Mouse (Mus musculus) hindbrain, embryonic 16.5 days (tissue): ENCODE measurements at regions not wholly inside any gene's neighbourhood (a gene's known extent, or its start where the extent isn't known, plus 50 kb on each side); places are given as distances from the start of the nearest gene placed in this dataset.

Experiments used
- ATAC-seq: fragments of 200-750 bp; cut with Nextera tagmentation; 2 replicates; pipeline ENCODE4 v1.8.0; 2017; ENCODE audit warnings: moderate TSS enrichment, moderate library complexity
- H3K27ac ChIP-seq: fragments of 300-500 bp; sonication (generic); 2 replicates; pipeline ENCODE4 v1.5.1; 2014; ENCODE audit warnings: low read depth, mild to moderate bottlenecking, control low read depth, low read length, moderate library complexity
- H3K27me3 ChIP-seq: fragments of 300-500 bp; sonication (generic); replicated peaks from 2 replicates; pipeline ENCODE4 v1.6.1; 2014; ENCODE audit warnings: low read length; ENCODE audit not compliant: control insufficient read depth, insufficient read depth
- H3K36me3 ChIP-seq: fragments of 300-500 bp; sonication (generic); 2 replicates; pipeline ENCODE4 v1.6.1; 2014; ENCODE audit warnings: mild to moderate bottlenecking, low read length, moderate library complexity, mixed read lengths; ENCODE audit not compliant: control insufficient read depth, insufficient read depth
- H3K4me1 ChIP-seq: fragments of 300-500 bp; sonication (generic); 2 replicates; pipeline ENCODE4 v1.6.1; 2014; ENCODE audit warnings: low read depth, low read length; ENCODE audit not compliant: control insufficient read depth, insufficient read depth
- H3K4me2 ChIP-seq: fragments of 300-500 bp; sonication (generic); 2 replicates; pipeline ENCODE4 v1.6.1; 2014; ENCODE audit warnings: mild to moderate bottlenecking, low read length, control low read depth, moderate library complexity
- H3K4me3 ChIP-seq: fragments of 300-500 bp; sonication (generic); 2 replicates; pipeline ENCODE4 v1.5.1; 2014; ENCODE audit warnings: mild to moderate bottlenecking, low read length, control low read depth, moderate library complexity
- H3K9ac ChIP-seq: fragments of 300-500 bp; sonication (generic); 2 replicates; pipeline ENCODE4 v1.6.1; 2014; ENCODE audit warnings: low read depth, mild to moderate bottlenecking, control low read depth, low read length, moderate library complexity
- H3K9me3 ChIP-seq: fragments of 300-500 bp; sonication (generic); 2 replicates; pipeline ENCODE4 v1.6.1; 2014; ENCODE audit warnings: mild to moderate bottlenecking, low read length, moderate library complexity; ENCODE audit not compliant: control insufficient read depth
- WGBS: fragments of 180-500 bp; shearing (Covaris S2); extraction: QIAGEN DNeasy Blood & Tissue Kit; methylation state at CpG from one replicate; pipeline ENCODE4 v1.1.7; 2014; 5-methylcytosine and 5-hydroxymethylcytosine counted together

GRCm38 (mm10) chr7:124573666-124574065 lies 591.0 kb downstream of the Hs3st4 start:
- no peak for ATAC-seq

GRCm38 (mm10) chr7:124581342-124581741 lies 598.7 kb downstream of the Hs3st4 start:
- Histone ChIP-seq H3K9ac (no peak overlapping the region), H3K9me3 (no peaks in the 10 kb centered on the region), H3K4me3 (no peak overlapping the region), H3K36me3 (no peaks in the 10 kb centered on the region; the same call in 1 of the 2 replicates), H3K4me1 (no peaks in the 10 kb centered on the region), H3K4me2 (no peak overlapping the region), H3K27me3 (no peaks in the 10 kb centered on the region), H3K27ac (no peak overlapping the region)
- 73% methylated on average over 2 of the region's 2 CpGs for WGBS
- ATAC-seq, result no peak

More at GRCm38 (mm10) chr7:124573666-124574065, 591.0 kb downstream of the Hs3st4 start:
- no peaks in the 10 kb centered on the region for H3K9me3 ChIP-seq
- no peak overlapping the region for H3K9ac ChIP-seq
- WGBS, result 86% methylated on average over 5 of the region's 5 CpGs
- H3K4me2 ChIP-seq, result no peak overlapping the region
- no peaks in the 10 kb centered on the region for H3K4me1 ChIP-seq
- no peaks in the 10 kb centered on the region for H3K36me3 ChIP-seq
- no peak overlapping the region for H3K27ac ChIP-seq
- no peaks in the 10 kb centered on the region for H3K27me3 ChIP-seq
- H3K4me3 ChIP-seq, result no peak overlapping the region

- H3K36me3 ChIP-seq, result no peaks in the 10 kb centered on the region
- H3K4me2 ChIP-seq, result no peak overlapping the region
- no peaks in the 10 kb centered on the region for H3K27me3 ChIP-seq
- H3K9me3 ChIP-seq, result no peaks in the 10 kb centered on the region
- H3K27ac ChIP-seq, result no peak overlapping the region
- no peak overlapping the region for H3K4me3 ChIP-seq
- no peak for ATAC-seq
- H3K9ac ChIP-seq, result no peak overlapping the region
- H3K4me1 ChIP-seq, result no peaks in the 10 kb centered on the region
- 22% methylated on average over 1 of the region's 1 CpGs for WGBS
Measured at GRCm38 (mm10) chr7:124585296-124585695, 602.6 kb downstream of the Hs3st4 start.

- H3K9me3 ChIP-seq, result no peaks in the 10 kb centered on the region
- H3K4me1 ChIP-seq, result no peaks in the 10 kb centered on the region
- no peak overlapping the region for H3K27ac ChIP-seq
- no peak overlapping the region for H3K9ac ChIP-seq
- ATAC-seq, result no peak
- no peak overlapping the region for H3K4me3 ChIP-seq
- no peaks in the 10 kb centered on the region for H3K36me3 ChIP-seq
- H3K27me3 ChIP-seq, result no peaks in the 10 kb centered on the region
- no peak overlapping the region for H3K4me2 ChIP-seq
Measured at GRCm38 (mm10) chr7:124591369-124591768, 608.7 kb downstream of the Hs3st4 start.

GRCm38 (mm10) chr7:124593462-124593861 lies 610.8 kb downstream of the Hs3st4 start:
- H3K27me3 ChIP-seq, result no peaks in the 10 kb centered on the region
- no peak for ATAC-seq
- no peak overlapping the region for H3K4me3 ChIP-seq
- no peaks in the 10 kb centered on the region for H3K9me3 ChIP-seq
- H3K4me1 ChIP-seq, result no peaks in the 10 kb centered on the region
- no peak overlapping the region for H3K27ac ChIP-seq
- H3K36me3 ChIP-seq, result no peaks in the 10 kb centered on the region
- H3K4me2 ChIP-seq, result no peak overlapping the region
- H3K9ac ChIP-seq, result no peak overlapping the region

GRCm38 (mm10) chr7:124600767-124601166 lies 618.1 kb downstream of the Hs3st4 start:
- H3K4me3 ChIP-seq, result no peak overlapping the region
- ATAC-seq, result no peak
- no peak overlapping the region for H3K4me2 ChIP-seq
- H3K4me1 ChIP-seq, result no peaks in the 10 kb centered on the region
- 95% methylated on average over 6 of the region's 6 CpGs for WGBS
- H3K27me3 ChIP-seq, result no peaks in the 10 kb centered on the region
- H3K27ac ChIP-seq, result no peak overlapping the region
- no peak overlapping the region for H3K9ac ChIP-seq
- H3K36me3 ChIP-seq, result no peaks in the 10 kb centered on the region
- no peaks in the 10 kb centered on the region for H3K9me3 ChIP-seq

- no peak overlapping the region for H3K9ac ChIP-seq
- WGBS, result 83% methylated on average over 2 of the region's 2 CpGs
- no peaks in the 10 kb centered on the region for H3K9me3 ChIP-seq
- H3K4me2 ChIP-seq, result no peak overlapping the region
- no peak overlapping the region for H3K27ac ChIP-seq
- no peaks in the 10 kb centered on the region for H3K4me1 ChIP-seq
- no peaks in the 10 kb centered on the region for H3K27me3 ChIP-seq
- H3K4me3 ChIP-seq, result no peak overlapping the region
- ATAC-seq, result no peak
- no peaks in the 10 kb centered on the region for H3K36me3 ChIP-seq
Measured at GRCm38 (mm10) chr7:124604581-124604980, 621.9 kb downstream of the Hs3st4 start.

GRCm38 (mm10) chr7:124605978-124606377 lies 623.3 kb downstream of the Hs3st4 start:
- Histone ChIP-seq H3K27ac (no peak overlapping the region), H3K27me3 (no peaks in the 10 kb centered on the region), H3K4me1 (no peaks in the 10 kb centered on the region), H3K9me3 (no peaks in the 10 kb centered on the region), H3K4me2 (no peak overlapping the region), H3K36me3 (no peaks in the 10 kb centered on the region), H3K9ac (no peak overlapping the region), H3K4me3 (no peak overlapping the region)
- 88% methylated on average over 1 of the region's 1 CpGs for WGBS
- no peak for ATAC-seq

GRCm38 (mm10) chr7:124607061-124607460 lies 624.4 kb downstream of the Hs3st4 start:
- no peak for ATAC-seq

GRCm38 (mm10) chr7:124610437-124610836 lies 627.8 kb downstream of the Hs3st4 start:
- ATAC-seq, result no peak
- Histone ChIP-seq H3K27ac (no peak overlapping the region), H3K4me2 (no peak overlapping the region)

More at GRCm38 (mm10) chr7:124607061-124607460, 624.4 kb downstream of the Hs3st4 start:
- Histone ChIP-seq H3K4me1 (no peaks in the 10 kb centered on the region), H3K9ac (no peak overlapping the region), H3K27me3 (no peaks in the 10 kb centered on the region), H3K4me3 (no peak overlapping the region), H3K9me3 (no peaks in the 10 kb centered on the region), H3K36me3 (no peaks in the 10 kb centered on the region), H3K4me2 (no peak overlapping the region), H3K27ac (no peak overlapping the region)

More at GRCm38 (mm10) chr7:124610437-124610836, 627.8 kb downstream of the Hs3st4 start:
- Histone ChIP-seq H3K9me3 (no peaks in the 10 kb centered on the region), H3K9ac (no peak overlapping the region), H3K27me3 (no peaks in the 10 kb centered on the region), H3K4me1 (no peaks in the 10 kb centered on the region), H3K4me3 (no peak overlapping the region), H3K36me3 (no peaks in the 10 kb centered on the region)
- WGBS, result 92% methylated on average over 3 of the region's 3 CpGs
